Mouse (Mus musculus): ENCODE results near the gene Gm9817. TPM values are rescaled to one million over a fixed set of nuclear protein-coding genes. Genes with fewer than 3 reads are reported as not detected.

The Gm9817 gene
- total and polyA plus RNA-seq, 2 experiments from 2014 or later = 0.11 TPM; not detected in 1

- H3K4me3 ChIP-seq (ENCODE audit: low read depth, low read length) = no peak overlapping the region
- no peaks in the 10 kb centered on the region for H3K36me3 ChIP-seq (replicated peaks; ENCODE audit: control insufficient read depth, insufficient read depth, low read length)
- TF ChIP-seq CTCF (IDR thresholded peaks at IDR 0.05; ENCODE audit: low read depth) = no peak
- TF ChIP-seq EP300 (IDR thresholded peaks at IDR 0.05; ENCODE audit: low read depth) = no peak
- no peaks in the 10 kb centered on the region for H3K27me3 ChIP-seq (ENCODE audit: control insufficient read depth, insufficient read depth, low read length)
- 53% methylated on average over 7 of the region's 7 CpGs for WGBS
- DNase-seq (ENCODE audit: low spot score) = no peak
- no peaks in the 10 kb centered on the region for H3K4me1 ChIP-seq (ENCODE audit: control insufficient read depth, insufficient read depth)
- ATAC-seq (ENCODE audit: insufficient read depth, low read depth) = no peak
- H3K9me3 ChIP-seq (replicated peaks; ENCODE audit: control insufficient read depth, low read length) = no peaks in the 10 kb centered on the region
- no peak overlapping the region for H3K9ac ChIP-seq (replicated peaks; ENCODE audit: low read depth, low read length)
- no peak overlapping the region for H3K27ac ChIP-seq (ENCODE audit: low read depth)
- H3K4me2 ChIP-seq (ENCODE audit: low read depth, low read length) = no peak overlapping the region
Measured at GRCm38 (mm10) chr13:45108851-45109390, 30.4 kb downstream of the Gm9817 start.

DNA sequence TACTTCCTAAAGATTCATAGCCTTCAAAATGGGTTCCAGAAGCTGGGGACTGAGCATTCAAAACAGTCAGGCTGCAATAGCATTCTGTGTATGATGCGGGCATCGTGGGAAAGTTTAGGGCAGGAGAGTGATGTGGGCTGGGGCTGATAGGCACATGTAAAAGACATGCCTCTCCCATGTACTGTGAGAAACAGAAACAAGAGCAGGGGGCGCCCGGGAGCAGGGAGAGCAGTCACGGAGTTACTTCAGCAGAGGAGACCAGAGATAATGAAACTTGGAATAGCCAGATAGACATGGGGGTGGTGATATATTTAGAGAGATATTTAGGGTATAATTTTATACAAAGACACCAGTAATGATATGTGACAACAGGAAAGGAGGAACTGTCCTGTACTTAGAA is 39.9 kb downstream of the Gm9817 start:
- Histone ChIP-seq H3K27me3 (ENCODE audit: control insufficient read depth, insufficient read depth, low read length) (no peaks in the 10 kb centered on the region), H3K4me1 (ENCODE audit: control insufficient read depth, insufficient read depth) (no peaks in the 10 kb centered on the region), H3K4me3 (ENCODE audit: low read depth, low read length) (no peak overlapping the region), H3K9ac (replicated peaks; ENCODE audit: low read depth, low read length) (no peak overlapping the region), H3K27ac (ENCODE audit: low read depth) (no peak overlapping the region), H3K9me3 (replicated peaks; ENCODE audit: control insufficient read depth, low read length) (no peaks in the 10 kb centered on the region), H3K36me3 (replicated peaks; ENCODE audit: control insufficient read depth, insufficient read depth, low read length) (no peaks in the 10 kb centered on the region), H3K4me2 (ENCODE audit: low read depth, low read length) (no peak overlapping the region)
- ATAC-seq (ENCODE audit: insufficient read depth, low read depth) = no peak
- no peak for DNase-seq (ENCODE audit: low spot score)
- TF ChIP-seq EP300 (IDR thresholded peaks at IDR 0.05; ENCODE audit: low read depth) (no peak), CTCF (IDR thresholded peaks at IDR 0.05; ENCODE audit: low read depth) (no peak)
- 64% methylated on average over 5 of the region's 5 CpGs for WGBS

GRCm38 (mm10) chr13:45118822-45119221 is 40.3 kb downstream of the Gm9817 start:
- no peaks in the 10 kb centered on the region for H3K9me3 ChIP-seq (replicated peaks; ENCODE audit: control insufficient read depth, low read length)
- WGBS = 63% methylated on average over 3 of the region's 3 CpGs

More at GRCm38 (mm10) chr13:45118822-45119221, 40.3 kb downstream of the Gm9817 start:
- no peaks in the 10 kb centered on the region for H3K36me3 ChIP-seq (replicated peaks; ENCODE audit: control insufficient read depth, insufficient read depth, low read length)
- no peak overlapping the region for H3K27ac ChIP-seq (ENCODE audit: low read depth)
- H3K4me2 ChIP-seq (ENCODE audit: low read depth, low read length) = no peak overlapping the region
- H3K4me1 ChIP-seq (ENCODE audit: control insufficient read depth, insufficient read depth) = no peaks in the 10 kb centered on the region
- no peak for ATAC-seq (ENCODE audit: insufficient read depth, low read depth)
- H3K27me3 ChIP-seq (ENCODE audit: control insufficient read depth, insufficient read depth, low read length) = no peaks in the 10 kb centered on the region
- H3K9ac ChIP-seq (replicated peaks; ENCODE audit: low read depth, low read length) = no peak overlapping the region
- H3K4me3 ChIP-seq (ENCODE audit: low read depth, low read length) = no peak overlapping the region
- no peak for DNase-seq (ENCODE audit: low spot score)
- TF ChIP-seq CTCF (IDR thresholded peaks at IDR 0.05; ENCODE audit: low read depth) (no peak), EP300 (IDR thresholded peaks at IDR 0.05; ENCODE audit: low read depth) (no peak)

Other genes with a start within 250 kb of the Gm9817 start
- gene Dtnbp1, start 76.5 kb upstream of the Gm9817 start, total RNA-seq (2014; rRNA removed; ENCODE audit: low replicate concordance) = 51.1 and 53.7 TPM in 2 replicates
- gene Dtnbp1, start 76.5 kb upstream of the Gm9817 start, polyA plus RNA-seq (2015; fragmentation: Nextera tagmentation; extraction: Ambion mirVana) = 84.5 and 86.0 TPM in 2 replicates

Data from heart, postnatal 0 days (tissue).